Comparison of ENCODE assay signal across 9 mouse cellular contexts in genomic region chr10:86273410-86274191, GRCm38 (mm10). TPM values are rescaled to one million over a fixed set of nuclear protein-coding genes. Genes with fewer than 3 reads are reported as not detected.
DNase-seq lines count a peak whose midpoint lies in the region; ATAC-seq and TF ChIP-seq lines count a peak whose summit lies in the region.
"Had no signal": no experiment of that assay in that cellular context is flagged by ENCODE, and none has a peak within 500 bp of the region (broad histone marks: within the 10 kb centered on the region; RNA-seq: fewer than 3 reads in every experiment).

No protein-coding gene starts in this region.

- H3K27ac ChIP-seq in heart, adult 2 months, result peak overlapping the region; percentile 84
- H3K27ac ChIP-seq in kidney, embryonic 16.5 days (ENCODE audit: low read length), result peak overlapping the region; percentile 55
- H3K27ac ChIP-seq in lung, embryonic 16.5 days (ENCODE audit: low read length), result peak overlapping the region; percentile 83
- H3K27ac ChIP-seq in forebrain, embryonic 13.5 days, result no peak overlapping the region
- H3K27ac ChIP-seq: midbrain, embryonic 12.5 days had no signal

- no peak for TF ChIP-seq CTCF in heart, adult 2 months (IDR thresholded peaks at IDR 0.05)

- H3K4me2 ChIP-seq in kidney, embryonic 16.5 days (replicated peaks; ENCODE audit: low read depth, low read length), result no peak overlapping the region
- no peak overlapping the region for H3K4me2 ChIP-seq in lung, embryonic 16.5 days (ENCODE audit: low read depth, low read length)
- H3K4me2 ChIP-seq in forebrain, embryonic 13.5 days, result no peak overlapping the region
- H3K4me2 ChIP-seq: midbrain, embryonic 12.5 days had no signal

- no peaks in the 10 kb centered on the region for H3K9me3 ChIP-seq in kidney, embryonic 16.5 days (ENCODE audit: low read length)
- H3K9me3 ChIP-seq in lung, embryonic 16.5 days (ENCODE audit: control insufficient read depth, low read length), result no peaks in the 10 kb centered on the region
- no peaks in the 10 kb centered on the region for H3K9me3 ChIP-seq in forebrain, embryonic 13.5 days (replicated peaks)
- H3K9me3 ChIP-seq: midbrain, embryonic 12.5 days had no signal

- WGBS in heart, adult 2 months, result 32% methylated on average over 19 of the region's 19 CpGs
- 57% methylated on average over 19 of the region's 19 CpGs for WGBS in kidney, embryonic 16.5 days
- WGBS in lung, embryonic 16.5 days, result 49% methylated on average over 19 of the region's 19 CpGs
- WGBS in forebrain, embryonic 13.5 days, result 79% methylated on average over 19 of the region's 19 CpGs

- no peak; the same call in 1 of the 2 replicates for TF ChIP-seq POLR2A in heart, adult 2 months (IDR thresholded peaks at IDR 0.05; ENCODE audit: insufficient read depth, low read depth, low read length)

- TF ChIP-seq EP300 in heart, adult 2 months (IDR thresholded peaks at IDR 0.05; ENCODE audit: insufficient read depth, low read depth, low read length), result peak; percentile 72

- H3K27me3 ChIP-seq in heart, adult 2 months (ENCODE audit: control insufficient read depth, insufficient read depth, low read length), result no peaks in the 10 kb centered on the region
- H3K27me3 ChIP-seq in kidney, embryonic 16.5 days (ENCODE audit: insufficient read depth, low read length), result no peaks in the 10 kb centered on the region
- H3K27me3 ChIP-seq in lung, embryonic 16.5 days (ENCODE audit: control insufficient read depth, insufficient read depth, low read depth, low read length), result no peaks in the 10 kb centered on the region
- no peaks in the 10 kb centered on the region for H3K27me3 ChIP-seq in forebrain, embryonic 13.5 days
- H3K27me3 ChIP-seq: midbrain, embryonic 12.5 days had no signal

- no peak overlapping the region for H3K4me3 ChIP-seq in heart, adult 2 months
- H3K4me3 ChIP-seq in kidney, embryonic 16.5 days (ENCODE audit: low read length), result no peak overlapping the region
- no peak overlapping the region for H3K4me3 ChIP-seq in lung, embryonic 16.5 days (ENCODE audit: low read length)
- H3K4me3 ChIP-seq in forebrain, embryonic 13.5 days, result no peak overlapping the region
- H3K4me3 ChIP-seq: midbrain, embryonic 12.5 days had no signal

- DNase-seq in embryo, embryonic 10.5 days (ENCODE audit: low spot score), result peak; percentile 31
- DNase-seq in heart, adult 2 months, result peak; percentile 75 to 76
- DNase-seq in cerebellum, postnatal 4 days (ENCODE audit: low spot score in 2 of 2), result no peak
- DNase-seq in thymus, postnatal 36 days, result no peak

- no peaks in the 10 kb centered on the region for H3K79me2 ChIP-seq in heart, adult 2 months (replicated peaks; ENCODE audit: control insufficient read depth, insufficient read depth, low read length)

- H3K4me1 ChIP-seq in heart, adult 2 months (ENCODE audit: control insufficient read depth, insufficient read depth, low read length), result peaks cover 29% of the 10 kb centered on the region
- H3K4me1 ChIP-seq in kidney, embryonic 16.5 days (ENCODE audit: insufficient read depth, low read length), result peaks cover 12% of the 10 kb centered on the region; the same call in 1 of the 2 replicates
- H3K4me1 ChIP-seq in lung, embryonic 16.5 days (replicated peaks; ENCODE audit: control insufficient read depth, insufficient read depth, low read length), result peaks cover 4% of the 10 kb centered on the region
- no peaks in the 10 kb centered on the region for H3K4me1 ChIP-seq in forebrain, embryonic 13.5 days
- H3K4me1 ChIP-seq: midbrain, embryonic 12.5 days had no signal

- intact Hi-C loops in heart, adult 2 months (cut with DNase I), result loop anchor here (1.0 to 5.0 kb wide), 3 partner anchors 91 to 134 kb away; no protein-coding TSS in a partner anchor

- ATAC-seq in kidney, embryonic 16.5 days (ENCODE audit: low FRiP score, low TSS enrichment), result peak; percentile 87
- ATAC-seq in lung, embryonic 16.5 days (ENCODE audit: low read depth), result peak; percentile 89
- ATAC-seq in forebrain, embryonic 13.5 days, result no peak
- no peak for ATAC-seq in monocyte, adult 5-6 weeks (replicated peaks; ENCODE audit: insufficient number of reproducible peaks, low FRiP score, low TSS enrichment, poor library complexity, severe bottlenecking)

- H3K36me3 ChIP-seq in heart, adult 2 months (ENCODE audit: control insufficient read depth, insufficient read depth, low read length), result peaks cover 7% of the 10 kb centered on the region; the same call in 1 of the 2 replicates
- no peaks in the 10 kb centered on the region for H3K36me3 ChIP-seq in kidney, embryonic 16.5 days (ENCODE audit: insufficient read depth, low read length)
- H3K36me3 ChIP-seq in lung, embryonic 16.5 days (ENCODE audit: control insufficient read depth, insufficient read depth, low read length), result no peaks in the 10 kb centered on the region
- no peaks in the 10 kb centered on the region for H3K36me3 ChIP-seq in forebrain, embryonic 13.5 days (ENCODE audit: poor library complexity, severe bottlenecking)
- H3K36me3 ChIP-seq: midbrain, embryonic 12.5 days had no signal

- no peak overlapping the region for H3K9ac ChIP-seq in heart, adult 2 months (ENCODE audit: low read depth, low read length)
- no peak overlapping the region for H3K9ac ChIP-seq in kidney, embryonic 16.5 days (replicated peaks; ENCODE audit: low read length)
- no peak overlapping the region for H3K9ac ChIP-seq in lung, embryonic 16.5 days (ENCODE audit: low read length)
- H3K9ac ChIP-seq in forebrain, embryonic 13.5 days, result no peak overlapping the region
- H3K9ac ChIP-seq: midbrain, embryonic 12.5 days had no signal

RNA-seq across cellular contexts. Expression of gene Timp3, which starts 26.6 kb away (rescaled TPM):
- total RNA-seq in heart, adult 2 months (2021), result 100 to 1,000 TPM; 154 to 174 TPM
- polyA plus RNA-seq in heart, adult 2 months (2012; rRNA removed), result 80.2 and 114 TPM in 2 replicates
- polyA plus RNA-seq in kidney, embryonic 16.5 days (2015; fragmentation: Nextera tagmentation; extraction: Ambion mirVana), result 114 TPM in 2 replicates
- polyA plus RNA-seq in lung, embryonic 16.5 days (2015; fragmentation: Nextera tagmentation; extraction: Ambion mirVana), result 90.5 and 107 TPM in 2 replicates
- 13.3 and 13.6 TPM in 2 replicates for polyA plus RNA-seq in forebrain, embryonic 13.5 days (2015; fragmentation: Nextera tagmentation; extraction: Ambion mirVana)
- 0.10 TPM in 1 of 3 replicates, not detected in the others for total RNA-seq in monocyte, adult 5-6 weeks (2017)

Comparison
In these comparisons a context has a peak if more than half of its experiments do, and no peak if none do; other contexts are left out.
1. DNase-seq: peak in embryo, embryonic 10.5 days (single experiment) and heart, adult 2 months (2 of 2); none in cerebellum, postnatal 4 days (0 of 2) and thymus, postnatal 36 days (0 of 2).
2. ATAC-seq: peak in kidney, embryonic 16.5 days (single experiment) and lung, embryonic 16.5 days (single experiment); none in forebrain, embryonic 13.5 days (single experiment) and monocyte, adult 5-6 weeks (single experiment).